Mouse (Mus musculus): ENCODE data around the gene Serping1.

The Serping1 gene

GRCm38 (mm10) chr2:84779210-84779609 lies 4.0 kb upstream of the Serping1 start:
- no peak for DNase-seq (ENCODE audit: low spot score)

- no peak for DNase-seq (ENCODE audit: low spot score)
These were observed 2.5 kb upstream of the Serping1 start for GRCm38 (mm10) chr2:84777706-84778105.

GRCm38 (mm10) chr2:84775665-84776064 lies 421 bp upstream of the Serping1 start:
- no peak for DNase-seq (ENCODE audit: low spot score)

GRCm38 (mm10) chr2:84774751-84775150 lies 493 bp downstream of the Serping1 start:
- DNase-seq (ENCODE audit: low spot score), result no peak

- no peak for DNase-seq (ENCODE audit: low spot score)
These were observed 2.0 kb downstream of the Serping1 start for GRCm38 (mm10) chr2:84773195-84773594.

- DNase-seq (ENCODE audit: low spot score), result no peak
These were observed 2.8 kb downstream of the Serping1 start for GRCm38 (mm10) chr2:84772454-84772853.

GRCm38 (mm10) chr2:84770501-84770900 lies 4.7 kb downstream of the Serping1 start:
- DNase-seq (ENCODE audit: low spot score), result no peak

- DNase-seq (ENCODE audit: low spot score), result no peak
These were observed 12.4 kb downstream of the Serping1 start for GRCm38 (mm10) chr2:84762818-84763217.

- no peak for DNase-seq (ENCODE audit: low spot score)
These were observed 12.9 kb downstream of the Serping1 start for GRCm38 (mm10) chr2:84762295-84762694.

- no peak for DNase-seq (ENCODE audit: low spot score)
These were observed 13.4 kb downstream of the Serping1 start for GRCm38 (mm10) chr2:84761840-84762239.

GRCm38 (mm10) chr2:84761309-84761708 lies 13.9 kb downstream of the Serping1 start:
- no peak for DNase-seq (ENCODE audit: low spot score)

GRCm38 (mm10) chr2:84760777-84761176 lies 14.5 kb downstream of the Serping1 start:
- no peak for DNase-seq (ENCODE audit: low spot score)

GRCm38 (mm10) chr2:84758542-84759127 lies 16.6 kb downstream of the Serping1 start:
- DNase-seq (ENCODE audit: low spot score), result peak; percentile 68

- no peak for DNase-seq (ENCODE audit: low spot score)
These were observed 18.1 kb downstream of the Serping1 start for GRCm38 (mm10) chr2:84757026-84757682.

- no peak for DNase-seq (ENCODE audit: low spot score)
These were observed 19.0 kb downstream of the Serping1 start for GRCm38 (mm10) chr2:84756245-84756644.

- DNase-seq (ENCODE audit: low spot score), result no peak
These were observed 25.1 kb downstream of the Serping1 start for GRCm38 (mm10) chr2:84750115-84750514.

GRCm38 (mm10) chr2:84744126-84744525 lies 31.1 kb downstream of the Serping1 start:
- no peak for DNase-seq (ENCODE audit: low spot score)

GRCm38 (mm10) chr2:84743561-84743960 lies 31.7 kb downstream of the Serping1 start, which contains the start of gene Gm19426:
Gm19426 (minus strand) TSS chr2:84743655.
- no peak for DNase-seq (ENCODE audit: low spot score)

GRCm38 (mm10) chr2:84742451-84743283 lies 32.6 kb downstream of the Serping1 start:
- no peak for DNase-seq (ENCODE audit: low spot score)

- no peak for DNase-seq (ENCODE audit: low spot score)
These were observed 33.3 kb downstream of the Serping1 start for GRCm38 (mm10) chr2:84741841-84742450.

- DNase-seq (ENCODE audit: low spot score), result no peak
These were observed 34.5 kb downstream of the Serping1 start for GRCm38 (mm10) chr2:84740608-84741333.
